Mouse (Mus musculus) liver, embryonic 15.5 days (tissue): ENCODE results near the gene Ctsz. TPM values are rescaled to one million over a fixed set of nuclear protein-coding genes. Genes with fewer than 3 reads are reported as not detected.
A peak's percentile ranks its signal among the peaks of the same experiment; 100 is the strongest.

Experiments
- ATAC-seq: fragments of 200-750 bp; cut with Nextera tagmentation; 2 replicates; pipeline ENCODE4 v1.8.0; 2017; ENCODE audit warnings: moderate number of reproducible peaks, mild to moderate bottlenecking, moderate library complexity; ENCODE audit not compliant: insufficient read depth
- H3K27ac ChIP-seq: fragments of 300-500 bp; sonication (generic); replicated peaks from 2 replicates; pipeline ENCODE4 v1.5.1; 2015; ENCODE audit warnings: mild to moderate bottlenecking, inconsistent platforms
- H3K27me3 ChIP-seq: fragments of 300-500 bp; sonication (generic); 2 replicates; pipeline ENCODE4 v1.6.1; 2015; ENCODE audit warnings: mild to moderate bottlenecking, inconsistent platforms
- H3K36me3 ChIP-seq: fragments of 300-500 bp; sonication (generic); replicated peaks from 2 replicates; pipeline ENCODE4 v1.6.1; 2015; ENCODE audit warnings: moderate library complexity, mild to moderate bottlenecking, inconsistent platforms
- H3K4me1 ChIP-seq: fragments of 300-500 bp; sonication (generic); replicated peaks from 2 replicates; pipeline ENCODE4 v1.6.1; 2015; ENCODE audit warnings: inconsistent platforms
- H3K4me2 ChIP-seq: fragments of 300-500 bp; sonication (generic); 2 replicates; pipeline ENCODE4 v1.6.1; 2015; ENCODE audit warnings: moderate library complexity, mild to moderate bottlenecking, inconsistent platforms
- H3K4me3 ChIP-seq: fragments of 300-500 bp; sonication (generic); replicated peaks from 2 replicates; pipeline ENCODE4 v1.5.1; 2015; ENCODE audit warnings: mild to moderate bottlenecking, inconsistent platforms
- H3K9ac ChIP-seq: fragments of 300-500 bp; sonication (generic); 2 replicates; pipeline ENCODE4 v1.6.1; 2015; ENCODE audit warnings: moderate library complexity, mild to moderate bottlenecking, inconsistent platforms
- H3K9me3 ChIP-seq: fragments of 300-500 bp; sonication (generic); replicated peaks from 2 replicates; pipeline ENCODE4 v1.6.1; 2016; ENCODE audit warnings: inconsistent platforms
- WGBS: fragments of 180-500 bp; shearing (Covaris S2); methylation state at CpG from one replicate; pipeline ENCODE4 v1.1.7; 2015; ENCODE audit warnings: mixed read lengths; ENCODE audit not compliant: insufficient replicate concordance; 5-methylcytosine and 5-hydroxymethylcytosine counted together
- polyA plus RNA-seq: library from polyadenylated mRNA; unstranded; fragments of >200 nt; fragmentation: Nextera tagmentation; extraction: Ambion mirVana; gene quantifications from 2 replicates; pipeline ENCODE4 v1.2.1, GENCODE M21; 2015

Ctsz gene
- polyA plus RNA-seq, 1 experiment from 2014 or later: 122 TPM

DNA sequence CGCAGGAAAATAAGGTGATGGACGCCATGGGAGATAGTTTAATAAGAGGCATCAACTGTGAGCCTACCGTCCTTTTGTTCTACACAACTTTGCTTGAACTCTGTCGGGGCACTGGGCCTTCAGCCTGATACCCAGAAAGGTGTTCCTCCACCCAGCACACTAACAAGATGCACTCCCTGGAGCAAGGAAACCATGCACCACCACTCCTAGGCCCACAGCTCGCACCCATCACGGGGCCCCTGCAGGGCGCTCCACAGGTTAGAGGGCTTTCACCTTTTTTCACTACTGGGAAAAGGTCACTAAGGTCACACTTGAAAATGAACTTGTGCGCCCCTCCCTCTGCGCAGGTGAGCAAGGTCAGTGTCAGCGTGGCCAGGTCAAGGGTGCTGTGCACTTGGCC is 24.5 kb upstream of the Ctsz start:
- peak overlapping the region; percentile 92 for H3K4me2 ChIP-seq
- 26% methylated on average over 10 of the region's 10 CpGs for WGBS
- peak overlapping the region; percentile 66 for H3K27ac ChIP-seq
- H3K9me3 ChIP-seq: no peaks in the 10 kb centered on the region
- H3K27me3 ChIP-seq: no peaks in the 10 kb centered on the region
- peaks cover 24% of the 10 kb centered on the region for H3K4me1 ChIP-seq
- peak; percentile 19 for ATAC-seq
- peaks cover 68% of the 10 kb centered on the region for H3K36me3 ChIP-seq
- peak overlapping the region; percentile 76 for H3K4me3 ChIP-seq
- H3K9ac ChIP-seq: peak overlapping the region; percentile 76

DNA sequence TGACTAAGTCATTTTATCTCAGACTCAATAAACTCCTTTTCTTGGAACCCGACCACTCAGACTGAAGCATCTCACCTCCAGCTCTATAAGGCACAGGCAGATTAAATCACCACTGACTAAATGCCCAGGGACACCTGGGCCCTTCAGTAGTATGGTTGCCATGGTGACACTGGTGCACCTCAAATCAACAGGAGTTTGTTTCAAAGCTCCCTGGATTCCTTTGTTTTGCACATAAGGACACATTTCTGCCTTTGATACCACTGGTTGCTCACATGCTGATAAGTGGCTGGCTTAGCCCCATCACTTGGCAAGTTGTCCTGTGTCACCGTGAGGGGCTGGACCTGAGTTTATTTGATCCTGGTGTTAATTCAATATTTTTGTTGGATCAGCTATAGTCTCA is 20.5 kb upstream of the Ctsz start:
- H3K4me1 ChIP-seq: peaks cover 26% of the 10 kb centered on the region
- no peak overlapping the region for H3K4me3 ChIP-seq
- no peak for ATAC-seq
- no peak overlapping the region for H3K9ac ChIP-seq
- 53% methylated on average over 2 of the region's 2 CpGs for WGBS
- no peaks in the 10 kb centered on the region; the same call in 1 of the 2 replicates for H3K27me3 ChIP-seq
- peaks cover 29% of the 10 kb centered on the region for H3K36me3 ChIP-seq
- no peak overlapping the region for H3K4me2 ChIP-seq
- no peak overlapping the region for H3K27ac ChIP-seq
- no peaks in the 10 kb centered on the region for H3K9me3 ChIP-seq

DNA sequence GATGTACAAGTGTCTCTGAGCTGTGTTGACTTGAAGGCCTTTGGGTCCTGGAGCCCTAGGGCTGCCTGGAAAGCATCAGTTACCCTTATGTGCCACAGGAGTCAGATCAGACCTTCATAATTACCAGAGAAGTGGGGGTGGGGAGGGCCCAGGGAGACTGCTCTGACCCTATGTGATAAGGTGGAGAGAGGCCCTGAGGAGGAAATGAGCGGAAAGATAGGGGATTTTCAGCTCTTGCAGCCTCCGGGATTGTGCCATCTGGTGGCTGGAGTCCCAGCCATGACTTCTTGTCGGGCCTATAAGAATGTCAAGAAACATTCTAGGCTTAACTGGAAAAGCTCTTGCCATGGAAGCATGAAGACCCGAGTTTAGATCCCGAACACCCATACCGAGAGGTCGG is 14.8 kb upstream of the Ctsz start:
- peak; percentile 97 for ATAC-seq
- WGBS: 25% methylated on average over 7 of the region's 7 CpGs
- no peaks in the 10 kb centered on the region for H3K9me3 ChIP-seq
- peaks cover 49% of the 10 kb centered on the region for H3K4me1 ChIP-seq
- no peaks in the 10 kb centered on the region for H3K36me3 ChIP-seq
- peak overlapping the region; percentile 91 for H3K27ac ChIP-seq
- peaks cover under 1% of the 10 kb centered on the region; the same call in 1 of the 2 replicates for H3K27me3 ChIP-seq
- H3K4me2 ChIP-seq: peak overlapping the region; percentile 64
- peak overlapping the region; percentile 22; the same call in 1 of the 2 replicates for H3K9ac ChIP-seq
- H3K4me3 ChIP-seq: peak overlapping the region; percentile 15; the same call in 1 of the 2 replicates

DNA sequence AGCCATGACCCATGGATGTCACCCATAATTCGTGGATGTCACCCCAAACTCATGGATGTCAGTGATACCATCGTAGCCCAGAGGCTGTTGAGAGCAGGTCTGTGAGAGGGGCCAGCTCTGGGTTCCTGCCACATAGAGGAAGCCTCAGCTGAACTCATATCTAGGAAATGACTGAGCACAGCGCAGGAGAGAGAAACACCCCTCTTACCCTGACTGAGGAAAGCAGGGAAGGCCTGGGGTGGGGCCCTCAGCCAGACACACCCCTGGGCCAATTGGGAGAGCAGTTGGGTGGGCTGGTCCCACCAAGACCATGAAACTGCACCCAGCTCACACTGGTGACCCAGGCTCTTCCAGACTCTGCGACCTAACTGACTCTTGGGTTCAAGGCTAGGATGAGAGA is 11.5 kb upstream of the Ctsz start, which contains the start of gene Tubb1:
Gene Tubb1, plus strand, starts transcription at position 343 of the 400 bp plus-strand sequence.
- no peak within 1 kb of the TSS for H3K4me3 ChIP-seq
- whole genome bisulfite sequencing: 25% methylated on average over 4 of the region's 4 CpGs
- no peak within 1 kb of the TSS for H3K9ac ChIP-seq
- no peaks in the 10 kb centered on the region for H3K9me3 ChIP-seq
- H3K36me3 ChIP-seq: no peaks in the 10 kb centered on the region
- H3K4me1 ChIP-seq: peaks cover 49% of the 10 kb centered on the region
- ATAC-seq: peak; percentile 54
- H3K27me3 ChIP-seq: peaks cover 29% of the 10 kb centered on the region
- H3K4me2 ChIP-seq: 0 out of 2 replicates have a peak within 1 kb of the TSS, but pooled peaks have one; percentile 0
- peak within 1 kb of the TSS; percentile 91 for H3K27ac ChIP-seq

DNA sequence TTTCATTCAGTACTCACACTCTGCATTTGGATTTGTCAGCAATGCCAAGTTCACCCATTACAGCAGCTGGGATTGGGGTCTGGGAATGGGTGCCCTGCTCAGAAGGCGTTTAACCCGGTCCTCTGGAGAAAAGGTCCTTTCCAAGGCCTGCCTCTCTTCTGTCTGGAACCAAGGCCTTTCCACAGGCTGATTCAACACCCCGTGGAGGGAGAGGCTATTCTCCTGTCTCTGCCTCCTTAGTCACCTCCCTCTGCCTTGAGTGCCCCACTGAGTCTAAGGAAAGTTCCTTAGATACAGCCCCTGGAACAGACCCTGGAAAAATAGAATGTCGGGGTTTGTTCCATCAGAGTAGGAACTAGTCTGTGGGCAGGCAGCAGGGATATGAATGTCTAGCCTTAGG is 9.6 kb upstream of the Ctsz start:
- H3K9me3 ChIP-seq: no peaks in the 10 kb centered on the region
- 75% methylated on average over 4 of the region's 4 CpGs for WGBS
- peaks cover 35% of the 10 kb centered on the region for H3K27me3 ChIP-seq
- no peak for ATAC-seq
- no peaks in the 10 kb centered on the region for H3K36me3 ChIP-seq
- H3K4me2 ChIP-seq: no peak overlapping the region
- H3K4me3 ChIP-seq: no peak overlapping the region
- H3K27ac ChIP-seq: no peak overlapping the region
- no peak overlapping the region for H3K9ac ChIP-seq
- peaks cover 39% of the 10 kb centered on the region for H3K4me1 ChIP-seq

DNA sequence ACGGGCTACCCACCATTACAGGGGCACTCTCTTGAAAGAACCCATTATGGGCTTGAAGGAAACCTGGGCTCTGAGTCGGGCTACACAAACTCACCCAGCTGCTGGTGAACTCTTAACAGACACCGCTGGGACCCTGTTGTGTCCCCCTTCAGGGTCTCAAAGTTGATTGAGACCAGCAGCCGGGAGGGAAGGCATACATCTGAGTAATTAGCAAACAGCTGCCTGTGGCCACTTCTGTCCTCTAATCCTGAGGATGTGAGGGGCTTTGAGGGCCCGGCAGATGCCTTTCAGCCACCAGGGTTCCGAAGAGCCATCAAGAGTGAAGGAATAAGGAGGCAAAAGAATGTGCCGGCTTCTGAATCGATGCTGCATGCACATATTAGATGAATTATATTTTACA is 8.1 kb upstream of the Ctsz start:
- Histone ChIP-seq H3K9ac (no peak overlapping the region), H3K4me1 (peaks cover 24% of the 10 kb centered on the region), H3K4me3 (no peak overlapping the region), H3K27ac (no peak overlapping the region), H3K27me3 (peaks cover 37% of the 10 kb centered on the region), H3K4me2 (no peak overlapping the region), H3K9me3 (no peaks in the 10 kb centered on the region), H3K36me3 (no peaks in the 10 kb centered on the region)
- 57% methylated on average over 8 of the region's 8 CpGs for WGBS
- ATAC-seq: no peak

DNA sequence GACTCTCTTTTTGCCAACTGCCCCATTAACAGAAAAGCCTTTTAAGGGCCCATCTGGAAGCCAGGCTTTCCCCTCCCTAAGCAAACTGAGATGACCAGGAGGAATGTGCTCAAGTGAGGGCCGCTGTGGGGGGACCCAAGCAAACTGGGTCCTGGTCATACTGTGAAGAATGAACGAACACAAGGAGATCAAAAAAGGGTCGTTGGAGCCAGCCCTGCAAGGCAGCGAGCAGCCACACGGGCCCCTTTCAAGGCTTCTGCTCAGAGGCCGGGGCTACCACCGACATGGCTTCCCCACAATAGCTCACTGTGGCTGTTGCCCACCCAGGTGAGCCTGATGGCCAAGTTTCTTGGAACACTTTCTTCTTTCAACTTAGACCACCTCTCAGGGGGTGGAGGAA is 7.7 kb upstream of the Ctsz start:
- 38% methylated on average over 7 of the region's 7 CpGs for WGBS
- ATAC-seq: no peak

DNA sequence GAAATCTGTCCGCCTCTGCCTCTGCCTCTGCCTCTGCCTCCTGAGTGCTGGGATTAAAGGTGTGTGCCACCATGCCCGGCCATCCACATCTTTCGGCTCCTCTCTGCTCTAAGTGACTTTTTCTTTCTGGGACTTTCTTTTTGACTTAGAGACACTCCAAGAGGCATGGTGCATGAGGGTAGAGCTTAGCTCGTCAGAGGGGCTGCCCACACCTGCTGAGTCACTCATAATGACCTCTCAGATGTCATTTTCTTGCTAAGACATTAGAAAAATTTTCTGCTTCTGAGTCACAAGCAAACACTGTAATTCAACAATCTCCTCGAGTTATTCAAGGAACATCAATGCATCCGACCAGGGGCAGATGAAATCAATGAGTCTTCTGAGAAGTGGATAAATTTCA is 6.2 kb upstream of the Ctsz start:
- Histone ChIP-seq H3K4me1 (peaks cover 12% of the 10 kb centered on the region), H3K4me3 (no peak overlapping the region), H3K4me2 (no peak overlapping the region), H3K36me3 (no peaks in the 10 kb centered on the region), H3K9me3 (no peaks in the 10 kb centered on the region), H3K27me3 (peaks cover 37% of the 10 kb centered on the region), H3K27ac (no peak overlapping the region), H3K9ac (no peak overlapping the region)
- no peak for ATAC-seq
- WGBS: 53% methylated on average over 6 of the region's 6 CpGs

More for the DNA sequence above, 7.7 kb upstream of the Ctsz start:
- H3K36me3 ChIP-seq: no peaks in the 10 kb centered on the region
- peaks cover 23% of the 10 kb centered on the region for H3K4me1 ChIP-seq
- no peaks in the 10 kb centered on the region for H3K9me3 ChIP-seq
- H3K4me3 ChIP-seq: no peak overlapping the region
- no peak overlapping the region for H3K27ac ChIP-seq
- no peak overlapping the region for H3K9ac ChIP-seq
- peaks cover 37% of the 10 kb centered on the region for H3K27me3 ChIP-seq
- H3K4me2 ChIP-seq: no peak overlapping the region

DNA sequence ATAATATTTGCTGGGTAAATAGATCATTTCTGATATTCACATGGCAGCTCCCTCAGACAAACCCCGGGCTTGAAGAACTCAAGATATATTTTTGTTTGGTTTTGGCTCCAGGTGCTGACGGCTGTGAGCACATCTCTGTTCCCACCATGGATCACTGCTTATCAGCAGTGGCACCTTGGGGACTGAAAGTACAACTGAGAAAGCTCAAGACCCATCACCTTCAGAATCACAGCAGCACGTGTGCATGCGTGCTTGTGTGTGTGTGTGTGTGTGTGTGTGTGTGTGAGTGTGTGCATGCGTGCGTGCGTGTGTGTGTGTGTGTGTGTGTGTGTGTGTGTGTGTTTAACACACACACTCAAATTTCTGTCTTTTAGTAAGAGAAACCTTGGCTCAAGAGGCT is 5.5 kb upstream of the Ctsz start:
- 42% methylated on average over 7 of the region's 7 CpGs for WGBS
- Histone ChIP-seq H3K9ac (no peak overlapping the region), H3K4me3 (no peak overlapping the region), H3K4me1 (peaks cover 17% of the 10 kb centered on the region), H3K9me3 (no peaks in the 10 kb centered on the region), H3K36me3 (no peaks in the 10 kb centered on the region), H3K4me2 (no peak overlapping the region), H3K27ac (no peak overlapping the region), H3K27me3 (peaks cover 37% of the 10 kb centered on the region)
- ATAC-seq: no peak

DNA sequence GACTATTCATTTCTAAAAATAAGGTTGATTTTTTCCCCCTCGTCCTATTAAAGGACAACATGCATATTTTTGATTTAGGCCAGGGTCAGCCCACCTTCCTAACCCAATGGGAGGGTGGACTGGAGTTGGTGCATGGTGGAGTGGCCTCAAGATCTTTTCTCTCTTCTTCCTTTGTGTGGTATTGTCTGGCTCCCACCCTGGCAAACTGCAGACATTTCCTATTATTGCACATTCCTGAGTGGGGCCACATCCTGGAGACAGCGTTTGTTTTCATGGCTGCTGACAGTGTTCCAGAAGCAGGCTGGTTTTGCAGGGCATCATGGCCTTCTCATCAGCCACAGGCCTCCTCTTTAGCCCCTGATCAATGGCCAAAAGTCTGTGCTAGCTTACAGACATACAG is 4.2 kb upstream of the Ctsz start:
- Histone ChIP-seq H3K4me2 (no peak overlapping the region), H3K9me3 (no peaks in the 10 kb centered on the region), H3K27ac (no peak overlapping the region), H3K9ac (no peak overlapping the region), H3K4me3 (no peak overlapping the region), H3K27me3 (peaks cover 31% of the 10 kb centered on the region), H3K36me3 (no peaks in the 10 kb centered on the region), H3K4me1 (peaks cover 30% of the 10 kb centered on the region)
- ATAC-seq: no peak
- 45% methylated on average over 2 of the region's 2 CpGs for WGBS

DNA sequence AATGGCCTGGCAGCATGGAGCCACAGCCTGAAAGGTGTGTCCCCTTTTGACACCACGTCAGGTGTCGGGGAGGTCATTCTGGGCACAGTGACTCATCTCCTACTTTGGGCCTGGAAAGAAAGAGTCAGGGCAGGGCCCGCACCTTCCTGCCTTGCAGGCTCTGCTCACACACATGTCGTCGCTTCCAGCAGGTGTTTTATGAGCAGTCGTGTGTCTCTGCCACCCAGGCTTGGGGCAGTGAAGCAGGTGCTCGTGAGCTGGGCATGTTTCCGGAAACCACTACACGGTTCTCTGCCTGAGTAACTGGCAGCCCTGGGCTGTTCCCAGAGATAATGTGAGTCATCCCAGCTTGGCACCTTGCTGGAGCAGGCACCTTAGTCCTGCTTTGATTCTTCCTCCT is 3.6 kb upstream of the Ctsz start:
- Histone ChIP-seq H3K4me1 (peaks cover 36% of the 10 kb centered on the region), H3K9ac (no peak overlapping the region), H3K36me3 (no peaks in the 10 kb centered on the region), H3K4me2 (no peak overlapping the region), H3K27me3 (peaks cover 29% of the 10 kb centered on the region), H3K9me3 (no peaks in the 10 kb centered on the region), H3K27ac (no peak overlapping the region), H3K4me3 (no peak overlapping the region)
- ATAC-seq: no peak
- WGBS: 69% methylated on average over 9 of the region's 9 CpGs

DNA sequence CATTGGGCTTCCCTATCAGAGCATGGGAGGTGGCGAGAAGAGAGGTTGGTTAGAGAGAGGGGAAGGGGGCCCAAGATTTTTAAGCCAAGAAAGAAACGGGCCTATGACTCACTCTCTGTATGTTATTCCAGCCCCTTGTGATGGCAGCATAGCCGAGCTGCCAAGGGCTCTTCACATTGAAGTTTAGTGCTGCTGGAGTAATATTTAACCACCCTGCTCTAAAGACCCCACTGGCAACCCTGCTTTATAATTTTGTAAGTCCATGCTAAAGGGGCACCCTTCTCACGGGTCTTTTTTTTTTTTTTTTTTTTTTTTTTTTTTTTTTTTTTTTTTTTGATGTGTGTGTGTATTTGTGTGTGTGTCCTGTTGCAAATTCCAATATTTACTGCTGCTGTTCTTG is 3.1 kb upstream of the Ctsz start:
- ATAC-seq: no peak
- Histone ChIP-seq H3K4me3 (no peak overlapping the region), H3K9ac (no peak overlapping the region), H3K36me3 (no peaks in the 10 kb centered on the region), H3K4me1 (peaks cover 41% of the 10 kb centered on the region), H3K9me3 (no peaks in the 10 kb centered on the region), H3K27ac (no peak overlapping the region), H3K4me2 (no peak overlapping the region), H3K27me3 (peaks cover 24% of the 10 kb centered on the region)
- 48% methylated on average over 4 of the region's 4 CpGs for WGBS
